Mouse (Mus musculus): Measurements from ENCODE around the gene Wdr25. TPM values are rescaled to one million over a fixed set of nuclear protein-coding genes. Genes with fewer than 3 reads are reported as not detected.

Gene Wdr25
- total and polyA plus RNA-seq, 3 experiments = 8.3 to 12.4 (median 10.8) TPM

GRCm38 (mm10) chr12:108909846-108910433, 16.5 kb downstream of the Wdr25 start:
- Histone ChIP-seq H3K27ac (ENCODE audit: insufficient read depth, low read depth) (no peak overlapping the region), H3K4me3 (replicated peaks in 1 of 3; ENCODE audit: low read depth in 2 of 3, low read length in 2 of 3, poor library complexity in 1 of 3) (no peak overlapping the region), H3K36me3 (replicated peaks in 1 of 2; ENCODE audit: control insufficient read depth in 1 of 2, insufficient read depth in 1 of 2, low read length in 1 of 2) (peaks cover 0 to 64% of the 10 kb centered on the region in 2 experiments), H3K79me2 (replicated peaks; ENCODE audit: control insufficient read depth, extremely low read depth, insufficient read depth, poor library complexity, severe bottlenecking) (no peaks in the 10 kb centered on the region), H3K4me2 (ENCODE audit: insufficient read depth, low read depth, poor library complexity, severe bottlenecking) (no peak overlapping the region), H3K9me3 (replicated peaks; ENCODE audit: low read length) (no peaks in the 10 kb centered on the region), H3K27me3 (replicated peaks) (no peaks in the 10 kb centered on the region), H3K9ac (ENCODE audit: insufficient read depth, low read depth) (no peak overlapping the region), H3K4me1 (ENCODE audit: control insufficient read depth in 1 of 2, insufficient read depth in 2 of 2) (peaks cover 0 to 24% of the 10 kb centered on the region in 2 experiments; a peak in 2 of 4 replicates)
- no peak for TF ChIP-seq MYC (IDR thresholded peaks at IDR 0.05; ENCODE audit: low read depth, low read length)
- TF ChIP-seq NRF1 (IDR thresholded peaks at IDR 0.05; ENCODE audit: low read depth, low read length) = no peak
- TF ChIP-seq CHD2 (IDR thresholded peaks at IDR 0.05; ENCODE audit: low read length) = no peak
- TF ChIP-seq KAT2A (IDR thresholded peaks at IDR 0.05; ENCODE audit: insufficient replicate concordance, low read length) = no peak
- no peak for DNase-seq (ENCODE audit: extremely low read depth)
- dilution Hi-C loops (cut with MboI; ENCODE audit: extremely low pct_ligation_motif_present, extremely low pct_unique_long_range_greater_than_20kb, low sequenced_read_pairs) = no loop called here
- in situ Hi-C loops (cut with MboI; ENCODE audit: low pct_ligation_motif_present, low pct_unique_long_range_greater_than_20kb, low sequenced_read_pairs) = loop anchor here (10.0 kb wide), 1 partner anchor 405 kb away; no protein-coding TSS in a partner anchor

GRCm38 (mm10) chr12:108912442-108912841, 19.0 kb downstream of the Wdr25 start:
- in situ Hi-C loops (cut with MboI; ENCODE audit: low pct_ligation_motif_present, low pct_unique_long_range_greater_than_20kb, low sequenced_read_pairs) (no loop called here), dilution Hi-C loops (cut with MboI; ENCODE audit: extremely low pct_ligation_motif_present, extremely low pct_unique_long_range_greater_than_20kb, low sequenced_read_pairs) (no loop called here)
- H3K27me3 ChIP-seq (replicated peaks) = no peaks in the 10 kb centered on the region
- no peak overlapping the region for H3K27ac ChIP-seq (ENCODE audit: insufficient read depth, low read depth)
- TF ChIP-seq ETS1 (conservative IDR thresholded peaks at IDR 0.05; ENCODE audit: low read depth, low read length) = no peak
- TF ChIP-seq CHD1 (IDR thresholded peaks at IDR 0.05; ENCODE audit: low read depth, low read length) = no peak
- no peak for TF ChIP-seq MAFK (IDR thresholded peaks at IDR 0.05; ENCODE audit: insufficient replicate concordance, low read length)
- TF ChIP-seq UBTF (IDR thresholded peaks at IDR 0.05; ENCODE audit: low read depth, low read length) = no peak
- no peak for TF ChIP-seq EP300 (IDR thresholded peaks at IDR 0.05; ENCODE audit: low read length)
- TF ChIP-seq CTCF (conservative IDR thresholded peaks at IDR 0.05 in 1 of 2, IDR thresholded peaks at IDR 0.05 in 1 of 2; ENCODE audit: low read depth in 2 of 2, low read length in 2 of 2) = no peak
- TF ChIP-seq JUN (IDR thresholded peaks at IDR 0.05; ENCODE audit: insufficient read depth, low read depth, low read length) = no peak
- no peak for TF ChIP-seq TBP (conservative IDR thresholded peaks at IDR 0.05; ENCODE audit: low read depth, low read length)
- no peak for TF ChIP-seq ZMIZ1 (IDR thresholded peaks at IDR 0.05; ENCODE audit: low read depth, low read length)
- TF ChIP-seq MAZ (IDR thresholded peaks at IDR 0.05; ENCODE audit: low read depth, low read length) = no peak
- no peak for TF ChIP-seq ZNF384 (IDR thresholded peaks at IDR 0.05; ENCODE audit: low read depth, low read length)
- no peak for TF ChIP-seq HCFC1 (IDR thresholded peaks at IDR 0.05; ENCODE audit: low read depth, low read length)
- no peak for TF ChIP-seq MEF2A (IDR thresholded peaks at IDR 0.05; ENCODE audit: borderline replicate concordance, low read depth, low read length)
- TF ChIP-seq SMC3 (IDR thresholded peaks at IDR 0.05; ENCODE audit: low read depth, low read length) = no peak
- no peak for DNase-seq (ENCODE audit: extremely low read depth)
- peaks cover 0 to 26% of the 10 kb centered on the region in 2 experiments; a peak in 2 of 4 replicates for H3K4me1 ChIP-seq (ENCODE audit: control insufficient read depth in 1 of 2, insufficient read depth in 2 of 2)
- H3K9me3 ChIP-seq (replicated peaks; ENCODE audit: low read length) = no peaks in the 10 kb centered on the region
- no peaks in the 10 kb centered on the region for H3K79me2 ChIP-seq (replicated peaks; ENCODE audit: control insufficient read depth, extremely low read depth, insufficient read depth, poor library complexity, severe bottlenecking)
- H3K9ac ChIP-seq (ENCODE audit: insufficient read depth, low read depth) = no peak overlapping the region
- no peak overlapping the region for H3K4me2 ChIP-seq (ENCODE audit: insufficient read depth, low read depth, poor library complexity, severe bottlenecking)
- peaks cover 0 to 59% of the 10 kb centered on the region in 2 experiments for H3K36me3 ChIP-seq (replicated peaks in 1 of 2; ENCODE audit: control insufficient read depth in 1 of 2, insufficient read depth in 1 of 2, low read length in 1 of 2)
- H3K4me3 ChIP-seq (replicated peaks in 1 of 3; ENCODE audit: low read depth in 2 of 3, low read length in 2 of 3, poor library complexity in 1 of 3) = no peak overlapping the region
